Mouse (Mus musculus): Measurements from ENCODE around the gene Acad11. TPM values are rescaled to one million over a fixed set of nuclear protein-coding genes. Genes with fewer than 3 reads are reported as not detected.

Gene Acad11
- polyA plus RNA-seq, 1 experiment: 132 TPM

- WGBS: 43% methylated on average over 3 of the region's 3 CpGs
- no peak overlapping the region for H3K4me3 ChIP-seq (ENCODE audit: insufficient read depth, low read depth, low read length)
- no peak for TF ChIP-seq POLR2A (IDR thresholded peaks at IDR 0.05; ENCODE audit: low read depth, low read length)
- no peak for TF ChIP-seq CTCF (conservative IDR thresholded peaks at IDR 0.05; ENCODE audit: insufficient read depth, insufficient read length, low read depth, low read length)
- DNase-seq: no peak
- no peaks in the 10 kb centered on the region for H3K4me1 ChIP-seq (ENCODE audit: control insufficient read depth, insufficient read depth, low read length)
- H3K27me3 ChIP-seq (replicated peaks; ENCODE audit: control insufficient read depth, insufficient read depth, low read length): no peaks in the 10 kb centered on the region
- H3K27ac ChIP-seq (ENCODE audit: insufficient read depth, low read depth, low read length): no peak overlapping the region
- no peaks in the 10 kb centered on the region; the same call in none of the 2 replicates for H3K36me3 ChIP-seq (ENCODE audit: control insufficient read depth, insufficient read depth, low read length)
These were observed 38.3 kb downstream of the Acad11 start for GRCm38 (mm10) chr9:104101458-104101857.

- 60% methylated on average over 6 of the region's 6 CpGs for WGBS
- no peak overlapping the region for H3K27ac ChIP-seq (ENCODE audit: insufficient read depth, low read depth, low read length)
- H3K27me3 ChIP-seq (replicated peaks; ENCODE audit: control insufficient read depth, insufficient read depth, low read length): no peaks in the 10 kb centered on the region
- no peaks in the 10 kb centered on the region for H3K4me1 ChIP-seq (ENCODE audit: control insufficient read depth, insufficient read depth, low read length)
- no peak for DNase-seq
- no peaks in the 10 kb centered on the region; the same call in none of the 2 replicates for H3K36me3 ChIP-seq (ENCODE audit: control insufficient read depth, insufficient read depth, low read length)
- TF ChIP-seq CTCF (conservative IDR thresholded peaks at IDR 0.05; ENCODE audit: insufficient read depth, insufficient read length, low read depth, low read length) (no peak), POLR2A (IDR thresholded peaks at IDR 0.05; ENCODE audit: low read depth, low read length) (no peak)
- H3K4me3 ChIP-seq (ENCODE audit: insufficient read depth, low read depth, low read length): no peak overlapping the region
These were observed 39.1 kb downstream of the Acad11 start for GRCm38 (mm10) chr9:104102301-104102700.

GRCm38 (mm10) chr9:104102901-104103300, 39.7 kb downstream of the Acad11 start:
- 50% methylated on average over 2 of the region's 2 CpGs for WGBS
- no peaks in the 10 kb centered on the region; the same call in none of the 2 replicates for H3K36me3 ChIP-seq (ENCODE audit: control insufficient read depth, insufficient read depth, low read length)
- H3K27ac ChIP-seq (ENCODE audit: insufficient read depth, low read depth, low read length): no peak overlapping the region
- H3K4me1 ChIP-seq (ENCODE audit: control insufficient read depth, insufficient read depth, low read length): no peaks in the 10 kb centered on the region
- H3K27me3 ChIP-seq (replicated peaks; ENCODE audit: control insufficient read depth, insufficient read depth, low read length): no peaks in the 10 kb centered on the region
- no peak for DNase-seq
- H3K4me3 ChIP-seq (ENCODE audit: insufficient read depth, low read depth, low read length): no peak overlapping the region
- TF ChIP-seq POLR2A (IDR thresholded peaks at IDR 0.05; ENCODE audit: low read depth, low read length) (no peak), CTCF (conservative IDR thresholded peaks at IDR 0.05; ENCODE audit: insufficient read depth, insufficient read length, low read depth, low read length) (no peak)

- no peaks in the 10 kb centered on the region for H3K4me1 ChIP-seq (ENCODE audit: control insufficient read depth, insufficient read depth, low read length)
- no peak for DNase-seq
- H3K27ac ChIP-seq (ENCODE audit: insufficient read depth, low read depth, low read length): no peak overlapping the region
- no peaks in the 10 kb centered on the region; the same call in 1 of the 2 replicates for H3K36me3 ChIP-seq (ENCODE audit: control insufficient read depth, insufficient read depth, low read length)
- WGBS: 90% methylated on average over 2 of the region's 2 CpGs
- TF ChIP-seq CTCF (conservative IDR thresholded peaks at IDR 0.05; ENCODE audit: insufficient read depth, insufficient read length, low read depth, low read length) (no peak), POLR2A (IDR thresholded peaks at IDR 0.05; ENCODE audit: low read depth, low read length) (no peak)
- H3K27me3 ChIP-seq (replicated peaks; ENCODE audit: control insufficient read depth, insufficient read depth, low read length): no peaks in the 10 kb centered on the region
- no peak overlapping the region for H3K4me3 ChIP-seq (ENCODE audit: insufficient read depth, low read depth, low read length)
These were observed 41.8 kb downstream of the Acad11 start for GRCm38 (mm10) chr9:104104986-104105385.

GRCm38 (mm10) chr9:104106930-104107329, 43.8 kb downstream of the Acad11 start:
- no peaks in the 10 kb centered on the region for H3K27me3 ChIP-seq (replicated peaks; ENCODE audit: control insufficient read depth, insufficient read depth, low read length)
- 84% methylated on average over 9 of the region's 9 CpGs for WGBS
- no peaks in the 10 kb centered on the region; the same call in 1 of the 2 replicates for H3K36me3 ChIP-seq (ENCODE audit: control insufficient read depth, insufficient read depth, low read length)

GRCm38 (mm10) chr9:104107482-104107881, 44.3 kb downstream of the Acad11 start:
- no peak for DNase-seq
- 73% methylated on average over 6 of the region's 6 CpGs for WGBS
- no peaks in the 10 kb centered on the region for H3K4me1 ChIP-seq (ENCODE audit: control insufficient read depth, insufficient read depth, low read length)
- H3K27me3 ChIP-seq (replicated peaks; ENCODE audit: control insufficient read depth, insufficient read depth, low read length): no peaks in the 10 kb centered on the region
- no peak overlapping the region for H3K27ac ChIP-seq (ENCODE audit: insufficient read depth, low read depth, low read length)
- H3K4me3 ChIP-seq (ENCODE audit: insufficient read depth, low read depth, low read length): no peak overlapping the region
- TF ChIP-seq CTCF (conservative IDR thresholded peaks at IDR 0.05; ENCODE audit: insufficient read depth, insufficient read length, low read depth, low read length) (no peak), POLR2A (IDR thresholded peaks at IDR 0.05; ENCODE audit: low read depth, low read length) (no peak)
- no peaks in the 10 kb centered on the region; the same call in 1 of the 2 replicates for H3K36me3 ChIP-seq (ENCODE audit: control insufficient read depth, insufficient read depth, low read length)

More at GRCm38 (mm10) chr9:104106930-104107329, 43.8 kb downstream of the Acad11 start:
- H3K4me3 ChIP-seq (ENCODE audit: insufficient read depth, low read depth, low read length): no peak overlapping the region
- TF ChIP-seq POLR2A (IDR thresholded peaks at IDR 0.05; ENCODE audit: low read depth, low read length) (no peak), CTCF (conservative IDR thresholded peaks at IDR 0.05; ENCODE audit: insufficient read depth, insufficient read length, low read depth, low read length) (no peak)
- no peak for DNase-seq
- H3K27ac ChIP-seq (ENCODE audit: insufficient read depth, low read depth, low read length): no peak overlapping the region
- H3K4me1 ChIP-seq (ENCODE audit: control insufficient read depth, insufficient read depth, low read length): no peaks in the 10 kb centered on the region

- DNase-seq: no peak
- no peaks in the 10 kb centered on the region for H3K27me3 ChIP-seq (replicated peaks; ENCODE audit: control insufficient read depth, insufficient read depth, low read length)
- no peaks in the 10 kb centered on the region; the same call in 1 of the 2 replicates for H3K36me3 ChIP-seq (ENCODE audit: control insufficient read depth, insufficient read depth, low read length)
- no peaks in the 10 kb centered on the region for H3K4me1 ChIP-seq (ENCODE audit: control insufficient read depth, insufficient read depth, low read length)
- no peak for TF ChIP-seq CTCF (conservative IDR thresholded peaks at IDR 0.05; ENCODE audit: insufficient read depth, insufficient read length, low read depth, low read length)
- no peak for TF ChIP-seq POLR2A (IDR thresholded peaks at IDR 0.05; ENCODE audit: low read depth, low read length)
- H3K27ac ChIP-seq (ENCODE audit: insufficient read depth, low read depth, low read length): no peak overlapping the region
- 64% methylated on average over 2 of the region's 2 CpGs for WGBS
- no peak overlapping the region for H3K4me3 ChIP-seq (ENCODE audit: insufficient read depth, low read depth, low read length)
These were observed 45.5 kb downstream of the Acad11 start for GRCm38 (mm10) chr9:104108571-104109143.
